Mouse (Mus musculus) spleen, postnatal 4 days (tissue): ENCODE results near the gene Gm3435.
"Not testable (repeated sequence)": the region's sequence is repeated elsewhere in the genome, so short reads cannot be mapped to it uniquely, and the experiment has no call there.

Source experiments
- DNase-seq, 2 experiments: peaks; one replicate each; pipeline ENCODE4 v3.0.0; 2022; ENCODE audit warnings: low spot score in 2 of 2

The Gm3435 gene

DNA sequence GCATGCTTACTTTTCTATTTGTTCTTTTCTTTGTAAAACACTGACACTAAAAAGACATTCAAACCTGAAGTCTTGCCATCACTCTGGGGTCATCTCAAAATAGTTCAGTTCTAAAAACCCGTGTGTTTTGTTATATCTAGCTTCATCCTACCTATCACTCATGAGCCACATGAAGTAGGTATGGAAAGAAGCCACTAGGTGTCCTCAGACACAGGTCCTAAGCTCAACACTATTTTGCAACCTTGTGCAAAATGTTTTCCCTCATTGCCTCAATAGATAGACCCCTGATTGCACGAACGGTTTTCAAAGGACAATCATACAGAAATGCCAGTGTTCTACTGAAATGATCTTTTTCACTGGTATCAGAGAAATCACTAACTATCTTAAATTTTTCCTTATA, 30.5 kb downstream of the Gm3435 start:
- not testable (repeated sequence) for DNase-seq

- peak; percentile 47 to 71 for DNase-seq
Measured at GRCm38 (mm10) chr17:15041175-15041729, 31.3 kb downstream of the Gm3435 start, which contains the start of the genes Ermard, Tcte3 and Gm3448. TSS of gene Ermard (plus strand) at chr17:15041208. TSS of gene Tcte3 (minus strand) at chr17:15041488. TSS of gene Gm3448 (minus strand) at chr17:15041537.

GRCm38 (mm10) chr17:15050338-15050737, 40.4 kb downstream of the Gm3435 start:
- DNase-seq = not testable (repeated sequence)

DNA sequence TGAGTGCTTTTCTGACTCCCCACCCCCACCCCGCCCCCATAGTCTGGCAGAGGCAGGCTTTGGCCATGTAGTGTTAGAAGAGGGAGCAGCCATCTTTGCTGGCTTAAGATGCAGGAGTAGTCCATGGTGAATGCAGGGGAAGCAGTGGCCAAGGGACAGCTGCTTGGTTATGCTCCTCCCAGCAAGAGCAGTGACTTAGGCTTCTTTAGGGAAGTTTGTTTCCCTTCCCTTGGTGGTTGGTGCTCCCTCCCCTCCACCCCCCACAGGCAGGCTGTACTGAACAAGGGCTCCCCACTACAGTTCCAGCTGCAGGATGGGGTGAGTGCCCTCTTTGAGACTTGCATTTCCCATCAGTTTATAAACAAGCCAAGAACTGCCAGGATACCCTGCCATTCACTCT, 42.8 kb downstream of the Gm3435 start:
- not testable (repeated sequence) for DNase-seq

GRCm38 (mm10) chr17:15053183-15053828, 43.3 kb downstream of the Gm3435 start:
- not testable (repeated sequence) for DNase-seq

DNA sequence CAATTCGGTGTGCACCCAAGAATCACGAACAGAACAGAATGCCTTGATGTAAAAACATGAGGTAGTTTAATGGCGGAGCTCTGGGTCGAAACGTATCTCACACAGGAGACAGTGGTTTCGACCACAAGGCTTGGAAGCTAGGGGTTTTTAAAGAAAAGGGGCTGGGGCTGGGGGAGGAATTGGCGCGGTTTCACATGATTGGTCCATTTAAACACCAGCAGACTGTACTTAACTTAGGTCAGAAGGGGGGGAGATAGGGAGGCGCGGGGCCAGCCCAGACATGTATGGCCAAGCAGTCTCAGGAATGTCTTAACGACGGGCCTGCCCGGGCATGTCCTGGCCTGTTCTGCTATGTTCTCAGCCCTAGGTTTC, 43.8 kb downstream of the Gm3435 start:
- DNase-seq = peak in 1 of 2 experiments; percentile 58

GRCm38 (mm10) chr17:15055925-15056324, 45.9 kb downstream of the Gm3435 start:
- DNase-seq = peak; percentile 8 to 44

DNA sequence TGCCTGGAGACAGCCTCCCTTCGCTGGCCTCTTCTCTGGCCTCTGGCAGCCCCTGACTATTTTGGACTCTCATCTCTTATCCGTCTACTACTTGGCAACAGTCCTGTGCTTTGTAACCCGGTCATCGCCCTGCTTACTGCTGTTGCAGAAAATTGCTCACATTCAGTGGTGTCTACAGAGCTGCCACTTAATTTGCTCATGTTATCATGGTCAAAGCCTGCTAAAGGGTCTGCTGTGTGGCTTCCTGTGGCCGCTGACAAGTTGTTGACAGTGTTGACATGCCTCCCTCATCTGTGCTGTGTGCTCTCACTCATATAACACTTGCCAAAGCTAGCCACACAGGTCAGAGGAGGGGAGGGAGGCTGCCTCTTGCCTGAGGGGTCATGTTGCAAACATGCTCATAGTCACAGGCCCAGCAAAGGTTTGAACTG, 48.2 kb downstream of the Gm3435 start:
- DNase-seq = peak; percentile 9 to 51

DNA sequence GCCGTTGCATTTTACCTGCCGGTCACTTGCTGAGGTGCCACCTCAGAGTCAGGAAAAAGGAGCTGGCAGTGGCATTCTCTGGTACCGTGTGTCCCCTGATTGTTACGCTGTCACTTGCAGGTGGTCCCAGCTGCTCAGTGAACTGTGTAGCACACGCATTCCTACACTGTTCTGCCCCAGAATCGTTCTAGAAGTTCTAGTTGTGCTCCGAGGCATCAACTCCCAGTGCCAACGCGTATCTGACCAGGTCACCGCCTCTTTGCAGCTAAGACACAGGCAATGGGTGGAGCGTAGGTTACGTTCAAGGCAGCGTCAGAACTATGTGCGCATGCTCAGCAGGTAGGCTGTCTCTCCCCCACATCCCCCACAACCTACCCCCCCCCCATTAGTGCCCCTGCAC, 49.7 kb downstream of the Gm3435 start:
- DNase-seq = peak; percentile 6 to 51

DNA sequence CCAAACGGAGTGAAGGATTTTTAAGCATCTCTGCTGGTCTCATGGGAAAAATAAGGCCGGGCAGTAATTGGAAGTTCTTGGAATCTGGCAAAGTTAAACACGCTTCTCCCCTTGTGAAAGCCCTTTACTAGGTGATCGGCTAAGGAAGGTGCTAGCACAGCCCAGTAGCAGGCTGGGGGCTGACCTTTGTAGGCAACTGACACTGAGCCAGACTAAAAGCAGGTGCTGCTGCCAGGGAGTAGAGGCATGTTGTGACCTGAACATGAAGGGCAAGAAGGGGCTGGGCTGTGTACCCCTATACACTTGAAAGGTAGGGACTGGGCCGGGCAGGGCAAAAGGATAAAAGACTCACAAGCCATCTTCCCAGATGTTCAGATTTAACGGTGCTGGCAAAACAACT, 50.4 kb downstream of the Gm3435 start:
- peak; percentile 8 to 45 for DNase-seq

DNA sequence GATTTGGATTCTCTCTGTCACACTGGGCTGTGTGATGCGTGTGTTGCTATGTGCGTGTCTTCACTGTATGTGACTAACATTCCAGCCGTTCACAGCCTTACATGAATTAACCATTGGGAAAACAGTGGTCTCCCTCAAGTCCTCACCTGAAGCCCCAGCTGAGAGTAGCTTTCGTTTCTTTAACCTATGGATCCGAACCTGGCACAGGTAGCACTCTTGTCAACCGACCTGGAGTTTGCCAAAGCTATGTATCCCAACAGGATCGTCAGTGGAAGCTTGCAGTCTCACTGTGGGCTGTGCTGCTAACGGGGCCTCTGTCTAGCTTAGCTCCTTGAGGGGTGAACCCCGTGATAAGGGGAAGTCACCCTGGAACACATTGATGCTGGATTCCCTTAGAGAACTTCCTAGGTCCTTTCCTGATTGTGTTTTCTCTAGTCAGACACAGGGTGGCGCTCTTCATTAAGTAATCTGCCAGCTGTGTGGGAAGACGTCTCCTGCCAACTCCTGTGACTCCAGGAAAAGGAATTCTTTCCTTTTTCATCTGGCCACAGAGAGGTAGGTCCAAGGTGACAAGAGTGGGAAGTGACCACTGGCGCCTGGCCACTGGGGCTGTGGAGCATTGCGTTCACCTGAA, 55.5 kb downstream of the Gm3435 start:
- no peak for DNase-seq

- no peak for DNase-seq
Measured at GRCm38 (mm10) chr17:15066066-15066465, 56.1 kb downstream of the Gm3435 start.

- DNase-seq = no peak
Measured at GRCm38 (mm10) chr17:15066911-15067310, 56.9 kb downstream of the Gm3435 start.

- DNase-seq = no peak
Measured at GRCm38 (mm10) chr17:15068040-15068792, 58.2 kb downstream of the Gm3435 start.

- no peak for DNase-seq
Measured at GRCm38 (mm10) chr17:15069124-15069523, 59.1 kb downstream of the Gm3435 start.
